Mouse (Mus musculus) bone marrow macrophage, adult 2 months (primary cell): ENCODE data around the gene Adamts8. TPM values are rescaled to one million over a fixed set of nuclear protein-coding genes. Genes with fewer than 3 reads are reported as not detected.

ENCODE experiments used
- H3K27ac ChIP-seq: 2 replicates; pipeline ENCODE4 v1.5.1; 2012; ENCODE audit warnings: low read depth, low read length; ENCODE audit not compliant: insufficient read depth
- H3K4me1 ChIP-seq: 2 replicates; pipeline ENCODE4 v1.6.1; 2012; ENCODE audit warnings: low read length; ENCODE audit not compliant: control insufficient read depth, insufficient read depth
- H3K4me3 ChIP-seq: 2 replicates; pipeline ENCODE4 v1.5.1; 2012; ENCODE audit warnings: mild to moderate bottlenecking, low read length, moderate library complexity; ENCODE audit not compliant: insufficient read depth
- CTCF ChIP-seq: IDR thresholded peaks from 2 replicates; pipeline ENCODE4 v1.5.1; 2012; ENCODE audit warnings: low read depth, mild to moderate bottlenecking, low read length, moderate library complexity
- POLR2A ChIP-seq: IDR thresholded peaks from 2 replicates; pipeline ENCODE4 v1.6.1; 2012; ENCODE audit warnings: mild to moderate bottlenecking, low read depth, low read length, borderline replicate concordance
- polyA plus RNA-seq: library from polyadenylated mRNA; stranded (reverse); fragments of >200 nt; gene quantifications from 2 replicates; pipeline ENCODE4 v1.2.4, GENCODE M21; 2012; ENCODE audit not compliant: missing spikeins, insufficient read depth, insufficient read length

Adamts8 gene
- polyA plus RNA-seq, 1 experiment, result not detected

- H3K4me3 ChIP-seq, result no peak overlapping the region
- no peak overlapping the region for H3K27ac ChIP-seq
- peaks cover 11% of the 10 kb centered on the region for H3K4me1 ChIP-seq
- TF ChIP-seq CTCF, result no peak
- TF ChIP-seq POLR2A, result no peak
Observed at GRCm38 (mm10) chr9:31011533-31011932, 69.2 kb downstream of the Adamts8 start.

GRCm38 (mm10) chr9:31012674-31013073, 70.3 kb downstream of the Adamts8 start:
- Histone ChIP-seq H3K4me3 (no peak overlapping the region), H3K4me1 (peaks cover 11% of the 10 kb centered on the region), H3K27ac (no peak overlapping the region)
- no peak for TF ChIP-seq CTCF
- no peak for TF ChIP-seq POLR2A

GRCm38 (mm10) chr9:31013415-31013814, 71.1 kb downstream of the Adamts8 start:
- Histone ChIP-seq H3K27ac (no peak overlapping the region), H3K4me3 (no peak overlapping the region), H3K4me1 (peaks cover 11% of the 10 kb centered on the region)
- TF ChIP-seq POLR2A, result no peak
- TF ChIP-seq CTCF, result no peak

Other genes starting within 250 kb of the Adamts8 start
- not detected in 2 replicates for gene Adamts15, start 20.1 kb upstream of the Adamts8 start, polyA plus RNA-seq
- 21.1 and 24.3 TPM in 2 replicates for gene Zbtb44, start 88.1 kb downstream of the Adamts8 start, polyA plus RNA-seq
- 0.64 and 1.4 TPM in 2 replicates for gene St14, start 189.3 kb downstream of the Adamts8 start, polyA plus RNA-seq